Mouse (Mus musculus): ENCODE measurements at regions not wholly inside any gene's neighbourhood (a gene's known extent, or its start where the extent isn't known, plus 50 kb on each side); places are given as distances from the start of the nearest gene placed in this dataset.

DNA sequence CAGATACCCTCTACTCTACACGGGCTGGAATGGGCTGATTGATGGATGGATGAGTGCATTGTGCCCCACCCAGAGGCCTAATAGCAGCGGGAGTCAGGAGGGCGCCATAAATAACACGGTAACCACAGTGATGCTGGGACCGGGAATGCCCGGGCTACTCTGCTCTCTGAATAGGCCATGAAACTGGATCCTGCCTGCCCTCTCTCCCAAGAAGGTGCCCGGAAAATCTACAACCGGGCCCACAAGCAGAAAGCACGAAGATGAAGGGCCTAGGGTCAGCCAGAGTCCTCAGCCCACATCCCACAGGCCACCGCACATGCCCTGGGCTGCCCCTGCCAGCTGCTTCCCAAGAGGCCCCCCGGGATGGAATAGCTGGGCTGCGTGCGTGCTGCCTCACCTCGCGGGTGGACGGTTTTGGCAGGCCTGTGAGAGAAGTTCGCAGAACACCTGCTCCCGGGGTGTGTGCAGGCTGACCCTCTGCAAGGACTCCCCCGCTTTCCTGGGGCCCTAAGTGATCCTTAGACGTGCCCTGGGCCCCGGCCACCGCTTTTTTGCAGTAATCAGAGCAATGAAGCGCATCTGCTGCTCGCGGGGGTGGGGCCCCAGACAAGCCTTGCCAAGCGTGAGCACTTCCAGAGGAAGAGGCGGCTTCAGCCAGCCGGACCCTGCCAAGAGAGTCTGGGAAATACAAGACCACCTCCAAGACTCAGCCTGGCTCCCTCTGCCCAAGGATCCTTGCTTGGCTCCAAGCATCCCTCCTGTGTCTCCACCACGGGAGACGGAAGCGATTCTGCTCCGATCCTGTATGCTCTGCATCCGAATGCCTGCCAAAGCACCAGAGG, 106.7 kb upstream of the Tbx3 start:
- Histone ChIP-seq H3K27ac (no peak overlapping the region), H3K27me3 (replicated peaks) (no peaks in the 10 kb centered on the region), H3K4me3 (peak overlapping the region; percentile 5; the same call in 1 of the 2 replicates), H3K9me3 (no peaks in the 10 kb centered on the region), H3K36me3 (no peaks in the 10 kb centered on the region), H3K9ac (no peak overlapping the region), H3K4me1 (peaks cover 13% of the 10 kb centered on the region), H3K4me2 (replicated peaks) (peak overlapping the region; percentile 52)
- WGBS = 6% methylated on average over 33 of the region's 33 CpGs
- ATAC-seq (ENCODE audit: low FRiP score, low read depth) = 0 out of 2 replicates have a peak, but pooled peaks have one; percentile 44

DNA sequence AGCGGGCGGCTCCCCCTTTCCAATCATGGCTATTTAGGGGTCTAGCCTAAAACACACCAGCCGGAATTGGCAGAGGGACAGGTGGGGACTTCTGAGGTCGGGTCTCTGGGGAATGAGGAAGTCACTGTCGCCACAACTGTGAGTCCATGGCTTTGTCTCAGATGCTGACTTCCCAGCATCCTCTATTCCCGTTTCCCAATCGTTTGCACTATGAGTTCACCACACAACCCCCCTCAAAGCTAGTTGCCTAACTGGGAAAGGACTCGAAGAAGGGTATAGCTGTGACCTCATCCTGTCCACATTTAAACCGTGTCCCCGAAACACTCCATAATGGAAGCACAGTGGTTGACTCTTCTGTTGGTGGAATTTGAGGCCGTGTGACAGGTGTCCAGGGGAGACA, 102.8 kb upstream of the Tbx3 start:
- H3K4me3 ChIP-seq = no peak overlapping the region
- no peaks in the 10 kb centered on the region for H3K27me3 ChIP-seq (replicated peaks)
- whole genome bisulfite sequencing = 85% methylated on average over 11 of the region's 11 CpGs
- no peak for ATAC-seq (ENCODE audit: low FRiP score, low read depth)
- H3K36me3 ChIP-seq = no peaks in the 10 kb centered on the region
- H3K9ac ChIP-seq = no peak overlapping the region
- peaks cover 7% of the 10 kb centered on the region; the same call in 1 of the 2 replicates for H3K9me3 ChIP-seq
- H3K4me2 ChIP-seq (replicated peaks) = no peak overlapping the region
- no peak overlapping the region for H3K27ac ChIP-seq
- H3K4me1 ChIP-seq = peaks cover 17% of the 10 kb centered on the region

DNA sequence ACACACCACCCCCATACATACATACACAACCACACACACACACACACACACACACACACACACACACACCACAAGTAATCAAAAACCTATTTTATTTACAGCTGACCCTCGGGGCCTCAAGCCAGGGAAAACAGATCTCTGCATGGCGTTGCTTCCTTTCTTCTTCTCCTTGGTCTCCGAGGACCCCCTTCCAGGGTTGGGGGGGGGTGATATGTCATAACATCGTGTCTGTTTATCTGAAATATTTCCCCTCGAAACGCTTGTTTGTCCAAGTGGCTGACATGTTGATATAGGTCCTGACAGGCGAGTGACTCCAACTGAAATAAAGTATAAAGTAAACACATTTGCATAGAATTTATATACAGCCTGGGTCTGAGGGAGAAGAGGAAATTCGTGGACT, 100.4 kb upstream of the Tbx3 start:
- no peaks in the 10 kb centered on the region for H3K36me3 ChIP-seq
- H3K9ac ChIP-seq = no peak overlapping the region
- 0 out of 2 replicates have a peak, but pooled peaks cover 4% of the 10 kb centered on the region for H3K4me1 ChIP-seq
- H3K4me2 ChIP-seq (replicated peaks) = no peak overlapping the region
- ATAC-seq (ENCODE audit: low FRiP score, low read depth) = no peak
- H3K27ac ChIP-seq = no peak overlapping the region
- peaks cover 23% of the 10 kb centered on the region for H3K9me3 ChIP-seq
- H3K4me3 ChIP-seq = no peak overlapping the region
- no peaks in the 10 kb centered on the region for H3K27me3 ChIP-seq (replicated peaks)
- 66% methylated on average over 8 of the region's 8 CpGs for WGBS

DNA sequence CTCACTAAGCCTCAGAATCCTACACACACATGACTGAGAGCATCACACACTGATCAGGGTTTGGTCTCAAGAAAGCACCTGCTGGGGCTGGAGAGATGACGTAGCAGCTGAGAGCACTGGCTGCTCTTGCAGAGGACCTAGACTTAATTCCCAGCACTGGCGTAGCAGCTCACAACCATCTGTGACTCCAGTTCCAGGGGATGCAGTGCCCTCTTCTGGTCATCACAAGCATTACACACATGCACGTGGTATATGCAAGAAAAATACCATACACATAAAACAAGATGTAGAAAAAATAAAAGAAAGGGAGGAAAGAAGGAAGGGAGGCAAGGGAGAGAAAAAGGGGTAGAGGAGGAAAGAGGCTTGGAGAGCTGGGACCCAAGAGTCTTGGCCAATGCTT, 98.8 kb upstream of the Tbx3 start:
- 0 out of 2 replicates have a peak, but pooled peaks cover 4% of the 10 kb centered on the region for H3K4me1 ChIP-seq

DNA sequence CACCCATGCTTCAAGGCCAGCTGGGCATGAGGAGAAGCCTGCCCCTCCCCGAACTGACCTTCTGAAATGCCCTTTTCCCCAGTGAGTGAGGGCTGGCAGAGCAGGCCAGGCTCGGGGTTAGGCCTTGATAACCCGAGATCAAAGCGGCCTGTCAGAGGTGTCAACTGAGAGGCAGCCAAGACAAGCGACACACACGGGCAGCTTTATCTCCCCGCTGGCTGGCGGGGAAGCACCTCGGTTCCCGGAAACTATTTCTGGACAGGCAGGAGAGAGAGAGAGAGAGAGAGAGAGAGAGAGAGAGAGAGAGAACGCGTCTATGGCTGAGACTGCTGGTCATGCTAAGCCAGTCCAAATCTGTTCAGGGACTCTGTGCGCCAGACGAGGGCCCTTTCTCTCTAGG, 95.3 kb upstream of the Tbx3 start:
- Histone ChIP-seq H3K4me1 (no peaks in the 10 kb centered on the region), H3K36me3 (no peaks in the 10 kb centered on the region), H3K9ac (no peak overlapping the region), H3K27ac (no peak overlapping the region), H3K4me2 (replicated peaks) (no peak overlapping the region), H3K9me3 (peaks cover 23% of the 10 kb centered on the region), H3K4me3 (no peak overlapping the region), H3K27me3 (replicated peaks) (no peaks in the 10 kb centered on the region)
- ATAC-seq (ENCODE audit: low FRiP score, low read depth) = no peak
- WGBS = 58% methylated on average over 14 of the region's 14 CpGs

More for the DNA sequence above, 98.8 kb upstream of the Tbx3 start:
- Histone ChIP-seq H3K36me3 (no peaks in the 10 kb centered on the region), H3K9me3 (peaks cover 23% of the 10 kb centered on the region), H3K27ac (no peak overlapping the region), H3K4me2 (replicated peaks) (no peak overlapping the region), H3K9ac (no peak overlapping the region), H3K4me3 (no peak overlapping the region), H3K27me3 (replicated peaks) (no peaks in the 10 kb centered on the region)
- WGBS = 96% methylated on average over 3 of the region's 3 CpGs
- ATAC-seq (ENCODE audit: low FRiP score, low read depth) = no peak

DNA sequence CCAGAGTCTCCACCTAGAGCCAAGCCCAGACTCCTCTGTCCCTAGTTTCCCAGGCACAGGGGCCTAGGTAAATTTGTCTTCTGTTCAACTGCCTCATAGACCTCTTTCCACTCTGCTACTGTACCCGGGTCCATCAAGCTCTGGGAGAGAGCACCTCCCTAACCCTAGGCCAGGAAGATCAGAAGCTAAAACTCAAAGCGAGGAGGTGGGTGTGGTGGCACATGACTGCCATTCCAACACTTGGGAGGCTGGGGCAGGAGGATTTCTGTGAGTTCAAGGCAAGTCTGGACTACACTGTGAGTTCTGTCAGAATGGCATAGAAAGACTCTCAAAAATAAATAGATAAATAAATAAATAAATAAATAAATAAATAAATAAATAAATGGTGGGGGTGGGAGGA, 91.2 kb upstream of the Tbx3 start:
- no peak for ATAC-seq (ENCODE audit: low FRiP score, low read depth)
- no peak overlapping the region for H3K4me2 ChIP-seq (replicated peaks)
- 86% methylated on average over 2 of the region's 2 CpGs for WGBS
- H3K36me3 ChIP-seq = no peaks in the 10 kb centered on the region
- no peak overlapping the region for H3K9ac ChIP-seq
- H3K27me3 ChIP-seq (replicated peaks) = no peaks in the 10 kb centered on the region
- H3K27ac ChIP-seq = no peak overlapping the region
- H3K4me1 ChIP-seq = no peaks in the 10 kb centered on the region
- H3K4me3 ChIP-seq = no peak overlapping the region
- peaks cover under 1% of the 10 kb centered on the region; the same call in 1 of the 2 replicates for H3K9me3 ChIP-seq

DNA sequence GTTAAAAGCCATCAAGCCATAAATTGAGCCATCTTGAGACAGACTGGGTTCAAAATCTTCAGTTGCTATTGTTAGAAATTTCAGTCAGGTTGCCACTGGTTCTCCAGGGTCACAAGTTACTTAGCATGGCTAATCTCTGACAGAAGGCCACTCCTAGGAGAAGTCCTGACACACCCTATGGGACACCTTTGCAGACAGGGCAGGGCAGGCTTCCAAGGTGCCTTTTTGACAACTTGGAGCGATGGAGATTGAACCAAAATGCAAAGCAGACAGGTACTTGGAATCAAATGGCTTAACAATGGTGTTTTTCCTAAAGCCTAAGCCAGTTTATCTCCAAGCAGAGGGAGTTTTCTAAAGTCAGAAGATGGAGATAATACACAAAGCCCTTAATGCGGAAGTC, 90.7 kb upstream of the Tbx3 start:
- Histone ChIP-seq H3K27ac (no peak overlapping the region), H3K4me3 (no peak overlapping the region), H3K4me2 (replicated peaks) (no peak overlapping the region), H3K27me3 (replicated peaks) (no peaks in the 10 kb centered on the region), H3K9me3 (no peaks in the 10 kb centered on the region), H3K9ac (no peak overlapping the region), H3K4me1 (no peaks in the 10 kb centered on the region), H3K36me3 (no peaks in the 10 kb centered on the region)
- 85% methylated on average over 2 of the region's 2 CpGs for whole genome bisulfite sequencing
- ATAC-seq (ENCODE audit: low FRiP score, low read depth) = no peak

DNA sequence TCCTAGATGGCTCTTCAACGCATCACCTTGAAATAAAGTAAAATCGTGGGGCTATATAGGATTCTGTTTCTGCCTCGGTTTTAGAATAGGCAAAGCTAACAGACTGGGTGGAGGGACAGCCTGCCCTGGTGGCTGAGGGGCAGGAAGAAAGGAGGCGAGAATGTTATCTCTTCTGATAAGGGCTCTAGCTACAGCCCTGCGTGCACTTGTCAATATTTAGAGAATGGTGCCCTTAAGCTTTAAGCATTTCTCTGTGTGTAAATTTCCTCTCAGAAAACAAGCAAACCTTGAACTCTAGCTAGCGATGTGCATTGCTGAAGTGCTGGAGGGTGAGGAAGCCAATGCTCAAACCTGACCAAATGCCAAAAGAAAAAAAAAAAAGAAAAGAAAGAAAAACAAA, 90.1 kb upstream of the Tbx3 start:
- H3K9ac ChIP-seq = no peak overlapping the region
- H3K36me3 ChIP-seq = no peaks in the 10 kb centered on the region
- no peak for ATAC-seq (ENCODE audit: low FRiP score, low read depth)
- no peaks in the 10 kb centered on the region for H3K4me1 ChIP-seq
- no peak overlapping the region for H3K27ac ChIP-seq
- H3K4me3 ChIP-seq = no peak overlapping the region
- H3K4me2 ChIP-seq (replicated peaks) = no peak overlapping the region
- 89% methylated on average over 6 of the region's 6 CpGs for WGBS
- no peaks in the 10 kb centered on the region for H3K27me3 ChIP-seq (replicated peaks)
- H3K9me3 ChIP-seq = no peaks in the 10 kb centered on the region

DNA sequence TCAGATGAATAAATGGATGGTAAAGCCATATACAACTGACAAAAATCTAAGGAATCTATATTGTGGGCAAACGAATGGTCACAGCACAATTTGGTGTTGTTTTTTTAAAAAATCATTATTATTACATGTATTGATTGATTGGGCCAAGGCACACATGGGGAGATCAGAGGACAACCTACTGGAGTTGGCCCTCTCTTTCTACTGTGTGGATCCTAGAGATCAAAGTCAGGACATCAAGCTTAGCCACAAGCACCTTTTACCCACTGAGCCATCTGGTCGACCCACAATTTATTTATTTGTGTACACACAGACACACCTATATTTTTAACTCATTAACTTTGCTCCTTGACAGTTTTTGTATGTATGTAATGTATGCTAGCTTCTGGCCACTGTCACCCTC, 89.7 kb upstream of the Tbx3 start:
- 85% methylated on average over 2 of the region's 2 CpGs for WGBS
- no peak for ATAC-seq (ENCODE audit: low FRiP score, low read depth)
- H3K4me1 ChIP-seq = no peaks in the 10 kb centered on the region
- H3K27ac ChIP-seq = no peak overlapping the region
- no peaks in the 10 kb centered on the region for H3K27me3 ChIP-seq (replicated peaks)
- H3K9ac ChIP-seq = no peak overlapping the region
- no peaks in the 10 kb centered on the region for H3K36me3 ChIP-seq
- H3K4me2 ChIP-seq (replicated peaks) = no peak overlapping the region
- H3K4me3 ChIP-seq = no peak overlapping the region
- no peaks in the 10 kb centered on the region for H3K9me3 ChIP-seq

DNA sequence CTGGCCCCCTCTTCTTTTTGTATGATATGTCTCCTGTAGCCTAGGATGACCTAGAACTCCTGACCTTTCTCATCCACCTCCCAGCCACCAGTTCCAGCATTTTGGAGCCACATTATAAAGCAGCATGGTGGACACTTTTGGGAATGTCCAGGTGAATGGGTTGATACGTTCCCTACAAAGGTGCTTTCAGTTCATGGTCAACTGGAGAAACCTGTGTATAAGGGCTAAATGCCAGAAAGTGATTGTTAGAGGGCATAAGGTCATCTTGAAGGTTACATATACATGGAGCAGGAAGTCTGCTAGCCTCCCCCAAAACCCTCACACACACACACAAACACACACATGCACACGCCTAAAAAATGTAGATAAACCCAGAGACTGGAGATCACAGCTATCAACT, 86.1 kb upstream of the Tbx3 start:
- H3K27ac ChIP-seq = no peak overlapping the region
- no peak overlapping the region for H3K9ac ChIP-seq
- no peak for ATAC-seq (ENCODE audit: low FRiP score, low read depth)
- H3K9me3 ChIP-seq = no peaks in the 10 kb centered on the region
- H3K4me3 ChIP-seq = no peak overlapping the region
- H3K36me3 ChIP-seq = no peaks in the 10 kb centered on the region
- no peaks in the 10 kb centered on the region for H3K4me1 ChIP-seq
- no peak overlapping the region for H3K4me2 ChIP-seq (replicated peaks)
- WGBS = 84% methylated on average over 2 of the region's 2 CpGs
- peaks cover 4% of the 10 kb centered on the region; the same call in 1 of the 2 replicates for H3K27me3 ChIP-seq (replicated peaks)

DNA sequence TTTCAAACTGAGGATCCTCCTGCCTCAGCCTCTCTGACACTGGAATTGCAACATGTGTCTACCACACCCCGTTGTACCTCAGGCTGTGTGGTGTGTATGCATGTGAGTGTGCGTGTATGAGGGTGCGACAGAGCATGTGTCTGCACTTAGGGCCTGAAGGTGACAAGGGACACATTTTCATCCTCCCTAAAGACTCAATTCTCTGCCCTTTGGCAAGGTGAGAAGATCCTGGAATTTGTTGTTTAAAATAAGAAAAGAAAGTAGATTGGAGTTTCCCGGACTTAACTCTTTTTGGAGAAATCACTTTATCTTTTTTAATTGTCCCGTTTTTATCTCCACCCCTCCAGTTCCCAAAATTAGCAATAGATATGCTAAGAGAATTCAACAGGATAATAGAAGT, 85.6 kb upstream of the Tbx3 start:
- H3K9me3 ChIP-seq = no peaks in the 10 kb centered on the region
- H3K27me3 ChIP-seq (replicated peaks) = peaks cover 4% of the 10 kb centered on the region; the same call in 1 of the 2 replicates
- WGBS = 95% methylated on average over 5 of the region's 5 CpGs
- no peaks in the 10 kb centered on the region for H3K4me1 ChIP-seq
- no peak for ATAC-seq (ENCODE audit: low FRiP score, low read depth)
- no peak overlapping the region for H3K27ac ChIP-seq
- no peak overlapping the region for H3K4me2 ChIP-seq (replicated peaks)
- no peaks in the 10 kb centered on the region for H3K36me3 ChIP-seq
- H3K9ac ChIP-seq = no peak overlapping the region
- H3K4me3 ChIP-seq = no peak overlapping the region

DNA sequence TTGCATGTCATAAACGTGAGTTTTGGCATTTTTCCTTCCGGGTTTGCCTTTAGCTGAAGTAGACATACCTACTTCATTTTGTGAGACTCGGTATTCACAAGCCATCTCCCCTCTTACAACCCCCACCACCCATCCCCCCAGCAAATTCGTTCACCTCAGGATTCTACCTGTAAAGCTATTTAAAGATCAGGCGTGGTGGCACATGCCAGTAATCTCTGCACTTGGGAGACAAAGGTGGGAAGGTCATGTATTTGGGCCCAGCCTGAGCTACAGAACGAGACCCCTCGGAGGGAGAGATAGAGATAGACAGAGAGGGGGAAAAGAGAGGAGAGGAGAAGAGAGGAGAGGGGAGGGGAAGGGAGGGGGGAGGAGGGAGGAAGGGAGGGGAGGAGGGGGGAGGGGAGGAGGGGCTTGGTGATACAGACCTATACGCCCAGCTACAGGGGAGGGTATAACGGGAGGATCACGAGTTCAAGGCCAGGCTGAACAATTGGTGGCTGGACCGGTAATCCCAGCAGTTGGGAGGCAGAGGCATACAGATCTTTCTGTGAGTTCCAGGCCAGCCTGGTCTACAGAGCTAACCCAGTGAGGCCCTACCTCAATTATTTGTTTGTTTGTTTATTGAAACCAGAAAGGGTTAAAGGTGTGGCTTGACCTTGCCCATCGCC, 83.9 kb upstream of the Tbx3 start:
- Histone ChIP-seq H3K4me3 (no peak overlapping the region), H3K4me1 (no peaks in the 10 kb centered on the region), H3K27ac (no peak overlapping the region), H3K36me3 (no peaks in the 10 kb centered on the region), H3K9me3 (no peaks in the 10 kb centered on the region), H3K9ac (no peak overlapping the region), H3K4me2 (replicated peaks) (no peak overlapping the region), H3K27me3 (replicated peaks) (peaks cover 4% of the 10 kb centered on the region; the same call in 1 of the 2 replicates)
- WGBS = 81% methylated on average over 12 of the region's 12 CpGs
- ATAC-seq (ENCODE audit: low FRiP score, low read depth) = no peak
